Mouse (Mus musculus) brain, embryonic 18.5 days (tissue): ENCODE measurements around the gene Wdr63.
"Not testable (repeated sequence)": the region's sequence is repeated elsewhere in the genome, so short reads cannot be mapped to it uniquely, and the experiment has no call there.

Experiments used
- DNase-seq: peaks from one replicate; pipeline ENCODE4 v3.0.0-alpha.2; 2012; ENCODE audit warnings: low read depth, low spot score

The Wdr63 gene

GRCm38 (mm10) chr3:146013490-146013889 lies 94.4 kb downstream of the Wdr63 start:
- DNase-seq, result no peak

GRCm38 (mm10) chr3:146011544-146012218 lies 96.2 kb downstream of the Wdr63 start:
- no peak for DNase-seq

- DNase-seq, result no peak
Observed at GRCm38 (mm10) chr3:146010751-146011150, 97.2 kb downstream of the Wdr63 start.

DNA sequence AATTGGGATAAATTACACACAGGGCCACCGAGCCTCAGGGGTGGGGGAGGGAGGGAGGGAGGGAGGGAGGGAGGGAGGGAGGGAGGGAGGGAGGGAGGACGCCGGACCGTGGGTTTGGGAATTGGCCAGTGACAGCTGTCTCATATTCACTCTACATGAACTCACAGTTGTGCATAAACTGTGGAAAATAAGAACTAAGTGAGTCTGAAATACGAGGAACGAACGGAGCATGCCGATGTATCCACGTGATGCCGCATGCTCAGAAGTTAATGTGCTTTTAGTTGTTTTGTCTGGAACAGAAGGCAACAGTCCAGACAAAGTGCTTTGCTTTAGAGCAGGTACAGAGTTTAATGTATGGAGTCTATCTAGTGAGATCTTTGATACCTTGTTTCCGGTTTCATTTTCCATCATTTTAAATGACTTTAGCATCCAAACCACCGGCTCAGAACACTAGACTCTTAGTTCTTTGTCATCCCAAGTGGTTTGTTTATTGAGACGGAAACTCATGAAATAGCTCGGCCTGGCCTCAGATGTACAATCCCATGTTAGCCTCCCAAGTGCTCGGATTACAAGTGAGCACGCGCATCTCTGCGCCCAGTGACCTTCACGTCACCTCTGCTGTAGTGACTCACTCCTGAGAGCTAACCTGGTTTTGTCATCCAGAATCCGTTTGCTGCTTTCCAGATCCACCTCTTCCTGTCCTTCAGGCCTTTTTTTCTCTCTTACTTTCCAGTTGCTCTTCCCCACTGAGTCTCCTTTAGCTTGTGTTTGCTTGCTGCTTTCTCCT lies 97.9 kb downstream of the Wdr63 start:
- no peak for DNase-seq

DNA sequence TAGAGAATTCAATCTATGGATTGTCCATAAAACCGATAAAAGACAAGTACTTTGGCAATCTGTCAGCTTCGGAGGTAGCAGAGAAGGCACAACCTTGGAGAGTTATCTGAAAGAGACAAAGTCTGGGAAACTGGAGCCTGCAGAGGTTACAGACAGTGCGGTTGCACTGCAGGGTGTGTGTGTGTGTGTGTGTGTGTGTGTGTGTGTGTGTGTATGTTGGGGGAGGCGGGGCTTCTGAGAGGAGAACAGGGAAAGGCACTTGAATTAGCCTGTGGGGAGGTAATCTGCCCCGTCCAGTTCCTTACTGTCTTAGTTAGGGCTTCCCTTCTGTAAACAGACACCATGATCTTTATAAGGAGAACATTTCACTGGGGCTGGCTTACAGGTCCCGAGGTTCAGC lies 100.1 kb downstream of the Wdr63 start:
- DNase-seq, result no peak

- no peak for DNase-seq
Observed at GRCm38 (mm10) chr3:146004347-146005051, 103.4 kb downstream of the Wdr63 start.

GRCm38 (mm10) chr3:145996539-145996938 lies 111.4 kb downstream of the Wdr63 start:
- DNase-seq, result not testable (repeated sequence)

- no peak for DNase-seq
Observed at GRCm38 (mm10) chr3:145995489-145995888, 112.4 kb downstream of the Wdr63 start.

- DNase-seq, result no peak
Observed at GRCm38 (mm10) chr3:145993481-145994201, 114.3 kb downstream of the Wdr63 start.

DNA sequence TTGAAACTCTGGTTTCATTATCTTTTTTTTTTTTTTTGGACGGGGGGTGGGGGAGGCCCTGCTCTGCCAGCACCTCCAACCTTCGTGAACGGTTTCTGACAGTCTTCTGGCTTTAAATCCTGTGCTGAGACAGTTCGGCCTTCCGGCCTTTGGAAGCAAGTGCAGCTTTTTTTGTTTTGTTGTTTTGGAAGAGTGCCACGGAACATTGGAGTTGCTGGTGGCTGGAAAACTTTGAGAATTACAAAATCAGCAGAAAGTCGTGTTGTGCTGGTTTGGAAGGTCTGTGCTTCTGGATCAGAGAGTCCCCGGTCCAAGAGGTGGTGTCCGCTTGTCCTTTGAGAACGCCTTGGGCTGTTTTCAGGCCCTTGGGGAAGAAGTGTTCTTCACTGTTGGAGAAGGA lies 115.1 kb downstream of the Wdr63 start:
- no peak for DNase-seq

DNA sequence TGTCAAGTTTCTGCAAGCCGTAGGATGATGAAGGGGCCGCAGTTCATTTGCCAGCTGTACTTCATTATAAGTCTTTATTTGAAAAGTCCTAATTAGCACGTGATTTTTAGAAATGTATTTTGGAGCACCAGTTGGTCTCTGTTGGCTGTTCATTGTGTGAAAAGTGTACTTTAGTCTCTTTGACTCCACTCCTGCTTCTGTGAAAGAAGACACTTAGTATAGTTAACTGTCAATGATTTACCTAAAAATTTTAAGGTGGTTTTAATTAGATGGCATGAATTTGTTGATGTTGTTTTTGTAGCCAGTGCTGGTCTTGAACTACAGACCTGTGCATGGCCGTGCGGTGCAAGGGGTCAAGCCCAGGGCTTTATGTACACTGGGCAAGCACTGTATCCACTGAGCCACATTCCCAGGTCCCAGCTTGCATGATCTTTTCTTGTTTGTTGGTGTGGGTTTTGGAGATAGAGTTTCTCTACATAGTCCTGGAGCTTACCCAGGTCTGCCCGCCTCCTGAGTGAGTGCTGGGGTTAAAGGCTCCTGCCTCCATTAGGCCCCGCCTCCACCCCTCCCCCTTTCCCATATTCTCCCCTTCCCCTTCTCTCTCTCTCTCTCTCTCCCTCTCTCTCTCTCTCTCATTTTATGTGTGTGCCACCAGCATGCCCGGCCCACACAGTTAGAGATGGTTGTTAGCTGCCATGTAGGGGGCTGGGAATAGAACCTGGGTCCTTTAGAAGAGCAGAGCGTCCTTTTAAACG lies 115.8 kb downstream of the Wdr63 start:
- DNase-seq, result no peak

DNA sequence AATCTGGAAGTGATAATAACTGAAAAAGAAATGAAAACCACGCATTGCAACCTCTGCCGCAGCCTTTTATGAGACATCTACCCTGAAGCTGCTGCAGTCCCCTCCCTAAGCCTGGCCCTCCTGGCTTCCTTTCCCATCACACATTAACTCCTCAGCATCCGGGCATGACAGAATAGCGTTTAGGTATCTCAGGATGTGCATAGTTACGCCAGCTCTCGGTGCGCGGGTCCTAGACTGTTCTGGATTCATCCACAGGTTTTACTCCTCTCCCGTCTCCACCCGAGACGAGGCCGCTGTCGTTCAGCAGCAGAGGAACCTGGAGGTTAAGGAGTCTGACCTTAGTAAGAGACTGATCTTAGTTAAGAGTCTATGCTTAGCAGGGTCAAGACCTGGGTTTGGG lies 116.8 kb downstream of the Wdr63 start:
- DNase-seq, result no peak
